Mouse (Mus musculus): ENCODE measurements around the gene Dand5.

DNA sequence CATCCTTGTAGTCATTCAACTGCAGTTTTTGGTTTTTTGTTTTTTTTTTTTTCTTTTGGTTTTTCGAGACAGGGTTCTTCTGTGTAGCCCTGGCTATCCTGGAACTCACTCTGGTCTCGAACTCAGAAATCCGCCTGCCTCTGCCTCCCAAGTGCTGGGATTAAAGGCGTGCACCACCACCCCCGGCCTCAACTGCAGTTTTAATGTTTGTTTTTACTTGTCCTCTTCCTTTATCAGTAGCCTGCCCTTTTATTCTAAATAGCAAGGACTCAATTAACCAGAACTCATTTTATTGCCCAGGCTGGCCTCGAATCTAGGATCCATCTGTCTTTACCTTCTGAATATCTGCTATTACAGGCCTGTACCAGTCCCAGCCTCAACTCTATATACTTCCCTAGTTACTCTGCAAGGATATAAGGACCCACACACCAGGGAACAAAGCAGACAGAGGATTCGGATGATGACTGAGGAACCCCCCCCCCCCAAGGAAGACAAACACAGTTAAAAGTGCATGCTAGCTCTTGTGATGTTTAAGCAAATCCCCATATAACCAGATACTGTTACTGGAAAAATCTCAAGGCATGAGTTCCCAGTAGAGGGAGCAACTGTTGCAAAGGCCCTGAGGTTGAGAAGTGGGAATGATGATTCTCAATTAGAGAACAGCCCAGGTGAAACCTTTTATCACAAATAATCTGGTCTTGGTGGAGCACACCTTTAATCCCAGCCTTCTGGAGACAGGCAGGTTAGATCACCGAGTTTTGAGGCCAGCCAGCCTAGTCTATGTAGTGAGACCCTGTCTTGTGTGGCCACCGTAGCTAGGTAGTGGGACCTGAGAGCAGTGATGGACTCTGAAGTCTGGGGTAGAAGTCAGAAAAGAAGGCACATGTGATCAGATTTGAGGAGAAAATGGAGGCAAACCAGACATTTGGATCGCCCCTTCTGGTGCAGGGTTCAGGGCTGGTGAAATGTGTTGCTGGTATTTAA, 10.4 kb upstream of the Dand5 start:
- TF ChIP-seq EP300 (IDR thresholded peaks at IDR 0.05; ENCODE audit: low read depth) (no peak), CTCF (IDR thresholded peaks at IDR 0.05; ENCODE audit: low read depth) (peak; percentile 40)
